Mouse (Mus musculus) gastrocnemius, postnatal 25 days (tissue): Measurements from ENCODE around the gene Rpn2. TPM values are rescaled to one million over a fixed set of nuclear protein-coding genes. Genes with fewer than 3 reads are reported as not detected.

Experiments used
- DNase-seq: peaks from one replicate; pipeline ENCODE4 v3.0.0; 2022
- total RNA-seq, 2 experiments: library from RNA; stranded (reverse); gene quantifications; 1 replicate in 1 of 2; 2 replicates in 1 of 2; pipeline ENCODE4 v1.2.3; 2021

Rpn2 gene
- total RNA-seq, 2 experiments from 2014 or later: 70.0 to 79.6 TPM

DNA sequence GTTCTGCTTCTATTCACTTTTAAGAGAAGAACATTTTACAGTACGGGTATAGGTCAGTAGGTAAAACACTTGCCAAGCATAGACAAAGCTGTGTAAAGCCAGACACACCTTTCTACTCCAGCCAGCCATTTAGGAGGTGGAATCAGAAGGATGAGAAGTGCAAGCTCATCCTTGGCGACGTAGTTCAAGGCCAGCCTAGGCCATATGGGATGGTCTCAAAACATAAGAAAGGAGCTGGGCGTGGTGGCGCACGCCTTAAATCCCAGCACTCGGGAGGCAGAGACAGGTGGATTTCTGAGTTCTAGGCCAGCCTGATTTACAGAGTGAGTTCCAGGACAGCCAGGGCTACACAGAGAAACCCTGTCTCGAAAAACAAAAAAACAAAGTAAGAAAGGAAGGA lies 30.8 kb downstream of the Rpn2 start:
- DNase-seq: no peak

DNA sequence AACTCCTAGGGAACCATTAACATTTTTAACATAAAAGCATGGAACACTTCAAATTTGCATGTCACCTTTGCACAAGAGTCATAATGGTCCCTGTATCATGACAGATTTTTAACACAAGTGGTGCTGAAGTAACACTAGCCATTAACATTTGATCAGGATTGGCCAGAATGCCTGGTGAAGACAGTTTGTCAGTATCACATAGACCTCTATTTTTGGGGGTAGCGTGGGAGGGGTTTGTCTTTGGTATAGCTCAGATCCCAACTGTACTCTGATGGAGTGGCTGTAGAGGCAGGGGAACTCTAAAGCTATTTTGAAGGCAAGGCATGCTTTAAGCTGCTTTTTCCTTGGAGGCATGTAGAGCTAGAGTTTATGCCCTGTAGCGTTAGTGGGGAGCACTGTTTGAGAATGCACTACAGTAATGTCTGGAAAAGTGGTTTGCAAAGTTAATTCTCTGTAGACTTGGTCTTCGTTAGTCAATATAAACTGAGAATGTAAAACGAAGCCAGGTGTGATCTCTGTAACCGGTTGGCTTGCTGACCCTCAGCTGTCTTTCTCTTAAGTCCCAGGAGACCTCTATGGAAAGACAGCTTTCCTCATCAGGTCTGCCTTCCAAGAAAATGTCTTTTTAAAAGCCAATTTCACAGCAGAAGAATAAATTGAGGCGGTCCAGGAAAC lies 32.3 kb downstream of the Rpn2 start:
- no peak for DNase-seq

DNA sequence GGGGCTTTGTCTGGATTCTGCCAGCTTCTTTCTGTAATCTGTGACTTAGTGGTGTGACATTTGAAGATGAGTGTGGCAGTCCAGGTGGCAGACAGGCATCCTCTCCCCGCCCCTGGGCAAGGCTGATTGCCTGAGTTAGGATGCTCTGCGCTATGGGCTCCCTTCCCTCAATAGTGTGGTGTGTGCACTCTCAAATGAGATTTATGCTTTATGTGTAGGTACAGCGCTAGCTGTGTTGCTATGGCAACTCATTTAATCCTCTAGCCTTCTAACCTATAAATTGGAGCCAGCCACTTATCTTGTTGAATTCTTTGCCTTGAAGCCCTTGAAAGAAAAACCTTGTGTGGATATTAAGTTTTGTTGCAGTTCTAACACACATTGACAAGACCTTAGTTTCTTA lies 34.9 kb downstream of the Rpn2 start:
- no peak for DNase-seq

DNA sequence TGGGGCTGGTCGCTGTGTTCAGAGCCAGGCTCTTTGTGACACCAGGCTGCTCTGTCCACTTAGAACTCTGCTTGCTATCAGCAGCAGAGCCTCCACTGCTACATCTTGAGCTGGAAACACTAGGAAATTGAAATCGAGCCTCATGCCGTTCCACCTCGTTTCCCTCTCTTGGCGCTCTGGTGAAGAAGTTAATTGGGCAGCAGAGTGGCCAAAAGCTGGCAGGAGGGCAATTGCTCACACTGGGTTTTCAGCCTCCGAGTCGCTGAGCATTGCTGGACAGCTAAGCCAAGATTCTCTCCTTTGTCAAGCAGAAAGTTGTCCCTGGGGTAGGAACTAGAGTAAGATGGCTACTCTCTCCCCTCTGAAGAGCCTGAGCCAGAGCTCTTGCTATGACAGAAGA lies 35.5 kb downstream of the Rpn2 start:
- DNase-seq: no peak

DNA sequence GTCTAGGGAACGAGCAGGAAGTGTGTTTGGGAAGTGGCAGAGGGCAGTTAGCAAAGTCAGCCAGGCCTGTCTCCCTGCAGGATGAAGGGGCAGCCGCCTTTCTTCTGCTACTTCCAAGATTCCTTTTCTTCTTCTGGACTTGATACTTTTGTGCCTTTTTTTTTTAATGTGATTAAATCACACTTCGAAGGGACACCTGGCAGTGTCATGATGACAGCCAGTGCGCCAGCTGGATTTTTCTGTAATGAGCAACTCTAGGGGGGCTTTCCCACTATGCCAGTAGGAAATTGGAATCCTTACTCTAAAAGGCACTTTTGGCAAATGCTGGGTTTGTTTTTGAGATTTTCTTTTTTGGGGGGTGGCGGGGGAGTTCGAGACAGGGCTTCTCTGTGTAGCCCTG lies 36.7 kb downstream of the Rpn2 start:
- no peak for DNase-seq

DNA sequence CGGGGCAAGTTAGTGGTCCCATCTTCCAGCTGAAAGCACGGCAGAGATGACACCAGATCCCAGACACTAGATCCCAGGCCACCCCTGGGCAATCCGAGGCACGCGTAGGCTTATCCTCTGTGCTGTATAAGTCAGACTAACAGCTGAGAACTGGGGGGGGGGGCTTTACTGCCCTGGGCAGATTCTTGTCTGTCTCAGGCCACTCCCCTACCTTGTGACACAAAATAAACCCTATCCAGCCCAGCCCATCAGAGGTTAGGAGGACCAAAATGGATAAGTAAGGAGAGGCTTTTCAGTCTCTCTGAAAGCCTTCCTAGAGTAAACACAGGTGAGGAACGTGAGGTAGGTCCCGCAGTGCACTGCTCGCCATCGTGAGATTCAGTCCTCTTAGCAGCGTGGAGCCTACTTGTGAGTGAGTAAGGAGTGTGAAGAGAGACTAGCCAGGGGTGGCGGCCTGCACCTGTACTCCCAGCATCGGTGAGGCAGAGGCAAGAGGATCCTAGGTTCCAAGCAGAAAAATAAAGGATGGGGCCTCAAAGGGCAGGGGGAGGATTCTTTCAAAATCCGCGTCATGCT lies 37.6 kb downstream of the Rpn2 start:
- no peak for DNase-seq

DNA sequence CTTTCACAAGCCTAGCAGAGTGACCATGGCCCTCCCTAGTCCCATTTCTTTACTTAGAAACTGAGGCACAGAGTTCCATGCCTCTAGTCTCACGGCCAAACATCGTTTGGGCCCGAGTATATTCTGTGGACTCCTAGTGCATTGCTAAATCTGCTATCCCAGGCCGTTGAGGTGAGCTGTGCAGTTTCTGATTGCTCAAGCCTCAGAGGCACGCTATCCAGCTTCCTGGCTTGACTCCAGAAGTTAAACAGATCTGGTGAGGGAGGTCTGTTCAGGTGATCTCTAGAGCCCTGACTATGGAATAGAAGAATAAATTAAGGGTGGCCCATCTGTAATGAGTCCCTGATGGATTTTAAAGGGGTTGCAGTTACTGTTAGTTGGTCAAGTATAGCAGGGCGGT lies 38.4 kb downstream of the Rpn2 start:
- DNase-seq: no peak

DNA sequence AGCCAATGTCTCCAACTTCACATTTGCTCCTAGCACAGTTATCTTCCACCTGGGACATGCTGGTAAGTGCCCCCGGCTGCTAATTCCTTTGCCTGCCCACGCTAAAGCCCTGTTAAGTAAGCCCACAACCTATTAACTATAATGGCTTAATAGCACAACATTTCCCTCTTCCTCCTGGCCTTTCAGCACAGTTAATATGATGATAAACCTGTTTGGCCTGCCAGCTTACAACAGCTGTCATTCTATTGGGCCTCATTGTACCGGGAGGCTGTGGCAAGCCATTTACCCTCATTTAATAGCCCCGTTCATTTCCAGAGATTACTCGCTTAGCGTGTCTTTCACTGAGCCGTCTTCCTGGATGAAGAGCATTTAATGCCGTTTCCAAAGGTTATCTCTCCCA lies 41.3 kb downstream of the Rpn2 start:
- DNase-seq: no peak

DNA sequence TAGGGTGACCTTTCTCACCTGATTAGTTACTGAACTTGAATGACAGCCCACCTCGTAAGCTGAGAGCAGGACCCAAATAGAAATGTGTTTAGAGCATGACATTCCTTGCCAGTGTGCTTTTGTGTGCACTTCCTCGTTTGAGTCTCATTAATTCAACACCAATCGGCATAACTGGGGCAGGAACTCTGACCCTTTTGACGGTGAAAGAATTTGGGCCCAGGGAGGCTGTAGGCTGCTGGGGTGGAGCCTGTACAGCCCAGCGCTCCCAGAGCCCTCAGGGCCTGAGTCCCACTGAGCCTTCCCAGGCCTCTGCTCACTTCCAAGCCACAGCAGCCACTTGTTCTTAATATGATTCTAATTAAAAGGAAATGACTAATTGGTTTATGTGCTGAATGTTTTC lies 42.1 kb downstream of the Rpn2 start:
- no peak for DNase-seq

DNA sequence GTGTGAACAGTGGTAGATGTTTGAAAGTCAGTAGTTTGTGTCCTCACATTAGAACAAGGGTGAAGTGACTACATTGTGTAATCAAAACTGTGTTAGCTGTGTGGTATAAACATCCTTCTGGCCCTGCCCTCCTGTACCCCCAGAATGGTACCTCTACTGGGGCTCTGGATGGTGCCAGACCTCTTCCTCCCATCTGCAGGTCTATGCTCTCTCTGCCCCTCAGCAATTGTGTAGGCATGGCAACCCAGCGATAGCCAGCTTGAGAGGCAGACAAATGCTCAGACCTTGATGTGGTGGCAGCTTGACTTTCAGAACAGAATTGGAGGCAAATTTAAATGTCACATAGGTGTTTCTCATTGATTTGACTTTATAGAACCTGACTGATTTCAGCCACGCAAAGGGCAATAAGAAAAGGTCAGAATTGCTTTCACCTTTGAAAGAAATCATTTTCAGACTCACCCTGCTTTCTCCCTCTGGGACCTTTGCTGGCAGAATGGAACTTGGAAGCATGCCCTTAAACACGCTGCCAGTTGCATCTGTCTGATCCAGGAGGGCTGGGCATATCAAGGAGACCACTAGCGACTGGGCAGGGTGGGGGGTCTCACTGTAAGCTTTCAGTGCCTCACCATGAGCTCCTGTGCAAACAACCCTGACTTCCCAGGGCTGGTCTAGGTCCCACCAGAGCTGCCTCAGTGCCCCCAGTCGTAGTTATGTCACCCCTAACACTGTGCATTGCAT lies 43.4 kb downstream of the Rpn2 start:
- DNase-seq: no peak

DNA sequence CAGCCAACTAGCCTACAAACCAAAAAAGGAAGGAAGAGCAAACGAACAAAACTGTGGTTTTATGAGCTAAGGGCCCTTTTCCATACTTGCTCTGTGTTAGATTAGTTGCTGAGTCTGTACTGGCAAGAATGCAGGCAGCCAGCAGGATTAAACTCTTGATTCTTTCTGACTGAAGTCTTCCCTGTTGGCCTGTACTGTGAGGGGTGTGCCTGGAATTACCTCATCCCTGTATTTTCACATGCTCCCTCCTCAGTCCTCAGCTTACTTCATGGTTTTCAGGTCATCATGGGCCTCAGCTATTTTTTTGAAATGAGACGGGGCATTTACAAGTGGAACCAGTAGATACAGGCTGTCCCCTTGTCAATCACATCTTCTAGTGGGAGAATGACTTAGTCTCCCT lies 46.4 kb downstream of the Rpn2 start:
- no peak for DNase-seq

DNA sequence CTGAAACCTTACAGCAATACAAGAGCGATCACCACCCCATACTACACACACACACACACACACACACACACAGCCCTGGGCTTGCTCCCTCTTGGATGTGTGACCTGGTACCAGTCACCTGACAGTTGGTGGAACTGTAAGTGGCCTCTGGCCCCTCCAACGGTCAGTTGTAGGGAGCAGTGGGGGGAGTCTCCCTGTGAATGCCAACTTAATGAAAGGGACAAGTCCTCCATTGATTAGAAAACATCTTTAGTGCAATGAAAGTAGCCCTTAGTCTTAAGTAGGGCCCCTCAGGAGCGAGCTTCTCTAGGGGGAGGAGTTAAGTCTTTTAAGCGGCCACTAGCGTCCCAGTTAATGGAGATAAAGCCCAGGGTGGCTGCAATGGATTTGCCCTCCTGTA lies 49.3 kb downstream of the Rpn2 start:
- DNase-seq: no peak

DNA sequence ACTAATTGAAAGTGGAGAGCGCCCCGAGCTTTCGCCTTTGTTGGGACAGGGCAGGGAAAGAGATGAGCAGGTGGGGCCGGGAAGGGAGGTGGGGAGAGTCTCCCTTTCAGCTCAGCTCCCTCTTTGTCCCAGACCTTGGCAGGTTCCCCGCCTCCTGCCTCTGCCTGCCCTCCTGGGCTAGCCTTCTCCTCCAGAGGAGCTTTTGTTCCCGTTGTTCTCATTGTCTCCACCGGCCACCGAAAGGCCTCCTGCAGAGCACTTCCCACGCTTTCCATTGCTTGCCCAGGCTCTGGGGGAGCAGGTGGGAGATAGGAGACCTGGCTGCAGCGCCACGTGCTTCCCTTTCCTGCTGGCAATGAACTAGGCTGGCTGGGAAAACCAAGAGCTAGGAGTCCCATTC lies 49.8 kb downstream of the Rpn2 start:
- DNase-seq: no peak

DNA sequence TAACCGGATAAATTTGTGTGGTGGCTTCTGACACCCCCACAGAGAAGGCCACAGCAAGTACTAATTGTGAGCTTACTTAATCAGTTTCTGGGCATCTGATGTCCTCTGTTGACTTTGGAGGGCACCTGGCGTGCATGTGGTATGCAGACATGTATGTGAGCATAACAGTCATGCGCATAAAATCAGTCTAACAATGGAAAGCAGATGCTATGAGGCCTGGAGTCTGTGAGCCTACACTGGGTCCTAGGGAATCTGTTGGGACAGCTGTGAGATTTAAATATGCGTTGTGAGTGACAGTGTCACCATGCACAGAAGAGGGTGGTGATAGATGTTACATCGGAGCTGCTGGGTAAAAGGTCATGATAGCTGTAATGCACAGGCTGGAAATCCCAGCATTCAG lies 53.2 kb downstream of the Rpn2 start:
- no peak for DNase-seq

DNA sequence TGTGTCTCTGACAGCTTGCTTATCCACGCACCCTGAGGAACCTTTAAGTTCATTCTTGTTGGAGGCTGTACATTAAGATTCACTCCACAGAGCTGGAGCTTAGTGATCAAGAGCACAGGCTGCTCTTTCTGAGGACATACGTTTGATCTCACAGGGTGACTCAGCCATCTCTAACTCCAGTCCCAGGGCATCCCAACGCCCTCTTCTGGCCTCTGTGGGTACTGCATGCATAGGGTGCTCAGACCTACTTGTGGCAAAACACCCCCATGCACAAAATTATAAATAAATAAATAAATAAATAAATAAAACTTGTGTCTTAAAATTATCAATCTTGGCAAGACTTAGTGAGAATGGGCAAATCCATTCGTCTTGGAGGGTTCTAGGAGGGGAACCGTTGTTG lies 59.8 kb downstream of the Rpn2 start:
- DNase-seq: peak; percentile 38

DNA sequence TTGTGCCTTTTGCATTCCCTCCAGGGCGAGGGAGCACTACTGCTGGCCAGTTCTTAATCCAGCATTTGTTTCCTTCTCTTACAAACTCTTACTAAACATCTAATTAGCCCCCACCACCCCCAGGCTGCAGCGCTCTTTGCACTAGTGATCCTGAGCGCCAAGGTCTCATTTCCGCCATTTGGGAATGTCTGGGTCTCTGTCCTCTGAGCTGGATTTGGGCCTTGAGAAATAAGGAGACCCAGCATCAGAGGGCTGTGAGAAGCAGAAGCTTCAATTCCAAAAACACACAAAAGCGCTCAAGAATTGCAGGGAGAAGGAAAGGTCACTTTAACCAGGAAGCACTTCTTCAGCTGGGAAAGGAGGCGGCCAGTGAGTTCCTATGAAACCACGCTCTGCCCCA lies 60.7 kb downstream of the Rpn2 start:
- DNase-seq: no peak

DNA sequence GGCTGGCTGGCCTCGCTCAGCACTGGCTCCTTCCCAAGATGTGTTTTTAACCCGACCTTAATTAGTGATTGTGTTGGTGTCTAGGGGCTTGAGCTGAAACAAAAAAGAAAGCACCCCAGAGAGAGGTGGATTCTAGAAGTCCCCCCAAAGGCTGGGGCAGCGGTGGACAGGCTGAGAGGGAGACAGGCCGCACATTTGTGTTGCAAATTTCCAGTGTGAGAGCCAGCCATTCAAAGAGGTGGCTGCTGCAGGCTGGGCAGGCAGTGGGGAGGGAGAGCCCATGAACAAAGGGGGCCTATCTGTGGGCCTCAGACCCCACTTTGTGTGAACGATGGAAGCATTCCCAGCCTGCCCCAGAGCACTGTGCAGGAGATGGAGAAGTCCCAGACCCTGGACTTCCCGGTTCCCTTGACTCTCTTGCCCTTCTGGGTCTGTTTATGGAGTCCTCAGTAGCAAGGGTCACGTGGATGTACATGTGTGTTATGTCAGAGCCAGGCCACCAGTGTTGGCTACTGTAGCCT lies 61.5 kb downstream of the Rpn2 start:
- no peak for DNase-seq

DNA sequence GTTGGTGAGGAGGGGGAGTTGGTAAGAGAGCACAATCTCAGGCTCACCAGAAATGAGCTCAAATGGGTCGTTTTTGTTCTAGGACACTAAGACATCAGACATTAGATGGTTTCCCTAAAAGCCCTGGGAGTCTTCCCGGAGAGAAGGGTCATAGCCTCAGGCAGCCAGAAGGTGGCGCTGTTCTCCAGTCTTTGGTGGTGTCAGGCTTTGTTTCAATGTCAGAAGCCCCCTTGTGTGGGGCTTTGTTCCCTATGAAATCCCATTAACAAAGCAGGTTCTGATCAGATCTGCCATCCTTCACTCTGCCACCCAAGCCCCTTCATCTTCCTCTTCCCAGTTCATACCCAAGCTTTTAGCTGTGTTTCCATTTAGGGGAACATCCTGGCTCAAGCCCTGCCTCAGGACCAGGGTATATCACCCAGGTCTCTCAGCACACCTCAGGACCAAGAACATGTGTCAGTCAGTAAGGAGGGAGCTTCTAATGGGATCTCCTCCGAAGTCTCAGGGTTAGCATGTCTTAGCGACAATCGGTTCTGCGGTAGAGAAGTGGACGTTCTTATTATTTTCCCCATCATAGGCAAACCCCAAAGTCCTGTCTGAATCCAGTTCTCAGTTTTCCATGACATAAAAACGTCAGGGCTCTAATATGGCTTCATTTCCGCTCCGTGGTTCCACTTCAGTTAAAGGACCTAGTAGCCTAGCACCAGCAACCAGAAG lies 62.9 kb downstream of the Rpn2 start:
- DNase-seq: no peak

DNA sequence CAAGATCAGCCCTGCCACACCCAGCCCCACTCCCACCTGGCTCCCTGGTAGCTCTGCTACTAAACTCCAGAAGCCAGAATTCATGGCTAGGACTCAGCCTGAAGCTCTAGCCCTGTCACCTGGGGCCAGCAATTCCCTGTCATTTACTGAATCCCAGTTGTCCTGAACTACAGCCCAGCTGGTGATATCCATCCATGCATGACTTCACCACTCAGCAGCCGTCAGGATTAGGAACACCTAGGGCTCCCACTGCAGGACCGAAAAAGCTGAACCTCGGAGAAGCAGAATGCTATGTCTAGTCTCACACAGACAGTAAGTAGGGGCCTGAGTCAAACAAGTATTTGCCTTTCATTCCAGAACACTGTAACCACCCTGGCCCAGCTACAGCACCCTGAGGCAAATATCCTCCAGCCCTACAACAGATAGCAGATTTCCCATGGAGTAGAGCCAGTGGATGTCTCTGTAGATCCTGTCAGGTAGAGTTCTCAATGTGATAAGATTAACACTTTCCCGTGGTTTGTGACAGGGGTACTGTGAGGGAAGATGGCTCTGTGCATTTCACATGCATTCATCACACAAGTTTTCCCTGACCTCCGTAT lies 63.6 kb downstream of the Rpn2 start:
- no peak for DNase-seq

DNA sequence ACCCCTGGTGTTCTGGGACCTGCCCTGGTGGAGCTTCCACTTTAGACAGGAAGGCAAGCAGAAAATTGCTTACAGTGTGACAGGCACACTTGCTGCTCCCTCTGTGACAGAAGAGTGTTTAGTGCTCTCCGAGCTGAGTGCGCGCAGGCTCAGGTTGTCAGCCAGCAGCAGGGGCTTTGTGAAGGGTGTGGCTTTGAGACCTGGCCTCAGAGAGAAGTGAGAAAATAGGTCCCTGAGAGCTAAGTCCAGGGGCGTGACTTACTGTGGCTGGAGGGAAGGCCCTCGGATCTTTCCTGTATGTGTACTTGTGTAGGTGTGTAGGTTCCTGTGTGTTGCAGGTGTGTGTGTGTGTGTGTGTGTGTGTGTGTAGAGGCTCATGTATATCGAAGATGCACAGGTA lies 64.5 kb downstream of the Rpn2 start:
- no peak for DNase-seq

DNA sequence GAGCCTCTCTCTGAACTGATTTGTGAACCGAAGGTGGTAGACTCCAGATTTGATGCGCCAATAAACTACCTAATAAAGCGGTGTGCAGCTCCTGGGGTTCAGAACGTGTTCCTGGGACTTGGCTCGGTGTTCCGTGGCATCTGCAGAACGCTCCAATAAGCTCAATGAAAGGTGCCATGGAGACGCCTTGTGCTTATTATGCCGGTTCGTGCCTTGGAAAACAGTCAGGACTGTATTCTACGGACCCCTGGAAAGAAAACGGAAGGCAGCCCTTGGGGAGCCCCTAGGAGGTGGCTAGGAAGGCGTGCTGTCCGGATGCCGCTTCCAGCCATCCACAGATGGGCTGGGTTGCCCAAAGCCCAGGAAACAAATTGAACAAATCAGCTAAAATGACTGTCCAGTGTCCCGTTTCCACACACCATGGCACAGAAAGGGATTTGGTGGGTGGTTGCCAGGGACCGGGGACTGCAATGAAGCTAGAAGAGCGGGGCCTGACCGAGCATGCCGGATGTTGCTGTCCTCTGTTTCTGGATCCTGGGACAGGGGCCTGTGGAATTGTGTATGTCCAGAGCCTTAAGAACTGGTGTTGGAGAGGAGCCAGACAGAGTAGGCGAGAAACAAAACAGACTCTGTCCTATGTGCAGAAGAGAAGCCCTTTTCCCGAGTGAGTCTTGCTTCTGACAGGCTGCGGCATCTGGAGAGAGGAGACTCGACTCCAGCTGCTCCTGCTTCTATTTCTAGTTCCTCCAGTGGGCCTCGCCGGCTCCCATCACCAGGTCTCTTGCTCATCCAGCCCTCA lies 68.7 kb downstream of the Rpn2 start, which contains the start of gene Ghrh:
Gene Ghrh (minus strand): TSS at position 146 of the 799 bp plus-strand sequence.
- DNase-seq: no peak
